Mouse (Mus musculus) erythroblast, embryonic 14.5 days (primary cell): Measurements from ENCODE around the gene BC034090. TPM values are rescaled to one million over a fixed set of nuclear protein-coding genes. Genes with fewer than 3 reads are reported as not detected.
"Not testable (repeated sequence)": the region's sequence is repeated elsewhere in the genome, so short reads cannot be mapped to it uniquely, and the experiment has no call there.

Experiments
- H3K27me3 ChIP-seq: 2 replicates; pipeline ENCODE4 v1.6.1; 2012; ENCODE audit warnings: inconsistent platforms; ENCODE audit not compliant: control insufficient read depth
- H3K36me3 ChIP-seq: 2 replicates; pipeline ENCODE4 v1.6.1; 2012; ENCODE audit warnings: mild to moderate bottlenecking, inconsistent platforms; ENCODE audit not compliant: control insufficient read depth
- H3K4me1 ChIP-seq: 2 replicates; pipeline ENCODE4 v1.6.1; 2012; ENCODE audit warnings: inconsistent platforms; ENCODE audit not compliant: control insufficient read depth
- H3K4me3 ChIP-seq: replicated peaks from 2 replicates; pipeline ENCODE3; 2012; ENCODE audit warnings: moderate library complexity, mild to moderate bottlenecking, inconsistent platforms
- H3K9me3 ChIP-seq: 2 replicates; pipeline ENCODE4 v1.6.1; 2012; ENCODE audit warnings: low read length, inconsistent platforms, mixed read lengths; ENCODE audit not compliant: control insufficient read depth
- GATA1 ChIP-seq: IDR thresholded peaks from 2 replicates; pipeline ENCODE4 v1.6.1; 2012; ENCODE audit warnings: low read length, inconsistent platforms, mixed read lengths
- TAL1 ChIP-seq: IDR thresholded peaks from 3 replicates; pipeline ENCODE4 v1.6.1; 2012; ENCODE audit warnings: low read length, inconsistent platforms, mixed read lengths
- polyA plus RNA-seq: library from polyadenylated mRNA; stranded (reverse); fragments of >175 nt; gene quantifications from 2 replicates; pipeline ENCODE4 v1.2.3, GENCODE M21; 2012

Gene BC034090
- polyA plus RNA-seq, 1 experiment, result not detected

GRCm38 (mm10) chr1:155275793-155276192 is 31.5 kb upstream of the BC034090 start:
- TF ChIP-seq TAL1 (no peak), GATA1 (no peak)
- peaks cover 26% of the 10 kb centered on the region for H3K4me1 ChIP-seq
- H3K9me3 ChIP-seq, result no peaks in the 10 kb centered on the region
- no peak overlapping the region for H3K4me3 ChIP-seq
- no peaks in the 10 kb centered on the region for H3K27me3 ChIP-seq
- peaks cover 19% of the 10 kb centered on the region for H3K36me3 ChIP-seq

GRCm38 (mm10) chr1:155274976-155275375 is 30.7 kb upstream of the BC034090 start:
- Histone ChIP-seq H3K4me3 (no peak overlapping the region), H3K36me3 (peaks cover 11% of the 10 kb centered on the region), H3K4me1 (peaks cover 26% of the 10 kb centered on the region), H3K9me3 (no peaks in the 10 kb centered on the region), H3K27me3 (no peaks in the 10 kb centered on the region)
- TF ChIP-seq TAL1 (no peak), GATA1 (no peak)

DNA sequence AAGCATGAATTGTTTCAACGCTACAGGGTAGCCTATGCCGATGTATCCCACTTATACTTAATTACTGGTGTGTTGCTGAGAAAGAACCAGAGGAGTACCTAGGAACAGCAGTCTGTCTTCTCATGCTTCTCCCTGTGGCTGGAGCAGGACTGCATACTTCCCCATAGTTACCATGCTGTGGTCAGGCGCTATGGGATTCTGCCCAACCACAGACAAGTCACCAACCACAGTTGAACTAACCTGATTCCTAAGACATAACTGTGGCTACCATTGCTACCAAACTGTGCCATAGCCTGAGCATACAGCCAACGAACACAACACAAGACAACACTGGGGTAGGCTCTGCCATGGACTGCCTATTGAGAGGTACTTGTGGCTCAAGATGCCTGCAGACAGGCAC is 28.7 kb upstream of the BC034090 start:
- Histone ChIP-seq H3K4me1 (peaks cover 22% of the 10 kb centered on the region), H3K27me3 (no peaks in the 10 kb centered on the region), H3K36me3 (peaks cover 5% of the 10 kb centered on the region), H3K9me3 (no peaks in the 10 kb centered on the region), H3K4me3 (no peak overlapping the region)
- TF ChIP-seq TAL1, result no peak

GRCm38 (mm10) chr1:155262496-155262895 is 18.3 kb upstream of the BC034090 start:
- not testable (repeated sequence) for H3K4me3 ChIP-seq, H3K27me3 ChIP-seq, H3K9me3 ChIP-seq, H3K4me1 ChIP-seq, H3K36me3 ChIP-seq

GRCm38 (mm10) chr1:155254309-155254708 is 10.1 kb upstream of the BC034090 start:
- H3K27me3 ChIP-seq, result peaks cover 4% of the 10 kb centered on the region; the same call in 1 of the 2 replicates
- H3K36me3 ChIP-seq, result no peaks in the 10 kb centered on the region
- H3K4me1 ChIP-seq, result peaks cover 18% of the 10 kb centered on the region
- no peaks in the 10 kb centered on the region for H3K9me3 ChIP-seq
- TF ChIP-seq GATA1 (no peak), TAL1 (no peak)
- no peak overlapping the region for H3K4me3 ChIP-seq

- Histone ChIP-seq H3K27me3 (peaks cover 11% of the 10 kb centered on the region), H3K4me1 (peaks cover 18% of the 10 kb centered on the region), H3K4me3 (no peak overlapping the region), H3K9me3 (no peaks in the 10 kb centered on the region), H3K36me3 (no peaks in the 10 kb centered on the region)
- TF ChIP-seq TAL1, result no peak
- TF ChIP-seq GATA1, result no peak
These were observed 8.9 kb upstream of the BC034090 start for GRCm38 (mm10) chr1:155253126-155253525.

- Histone ChIP-seq H3K4me1 (peaks cover 18% of the 10 kb centered on the region), H3K36me3 (no peaks in the 10 kb centered on the region), H3K27me3 (peaks cover 16% of the 10 kb centered on the region), H3K4me3 (no peak overlapping the region), H3K9me3 (no peaks in the 10 kb centered on the region)
- no peak for TF ChIP-seq GATA1
- no peak for TF ChIP-seq TAL1
These were observed 8.4 kb upstream of the BC034090 start for GRCm38 (mm10) chr1:155252631-155253121.

GRCm38 (mm10) chr1:155251596-155251995 is 7.4 kb upstream of the BC034090 start:
- Histone ChIP-seq H3K4me1 (peaks cover 18% of the 10 kb centered on the region), H3K9me3 (no peaks in the 10 kb centered on the region), H3K4me3 (no peak overlapping the region), H3K27me3 (peaks cover 27% of the 10 kb centered on the region), H3K36me3 (no peaks in the 10 kb centered on the region)
- TF ChIP-seq TAL1 (no peak), GATA1 (no peak)

- peaks cover 18% of the 10 kb centered on the region for H3K4me1 ChIP-seq
- no peak for TF ChIP-seq GATA1
- no peak for TF ChIP-seq TAL1
- peaks cover 36% of the 10 kb centered on the region for H3K27me3 ChIP-seq
- no peaks in the 10 kb centered on the region for H3K9me3 ChIP-seq
- H3K4me3 ChIP-seq, result no peak overlapping the region
- H3K36me3 ChIP-seq, result no peaks in the 10 kb centered on the region
These were observed 6.4 kb upstream of the BC034090 start for GRCm38 (mm10) chr1:155250531-155251135.

GRCm38 (mm10) chr1:155249896-155250295 is 5.7 kb upstream of the BC034090 start:
- Histone ChIP-seq H3K36me3 (no peaks in the 10 kb centered on the region), H3K4me1 (peaks cover 18% of the 10 kb centered on the region), H3K4me3 (no peak overlapping the region), H3K9me3 (no peaks in the 10 kb centered on the region; the same call in 1 of the 2 replicates), H3K27me3 (peaks cover 44% of the 10 kb centered on the region)
- no peak for TF ChIP-seq GATA1
